Mouse (Mus musculus): ENCODE measurements around the gene Otop2. TPM values are rescaled to one million over a fixed set of nuclear protein-coding genes. Genes with fewer than 3 reads are reported as not detected.

Otop2 gene
- total RNA-seq, 2 experiments from 2014 or later: not detected

- intact Hi-C loops (cut with DNase I): loop anchor here (5.0 kb wide), 1 partner anchor 38 kb away; no protein-coding TSS in a partner anchor
- peak; percentile 86 to 89 for DNase-seq
Measured at GRCm38 (mm10) chr11:115373805-115374694, 67.1 kb downstream of the Otop2 start.

DNA sequence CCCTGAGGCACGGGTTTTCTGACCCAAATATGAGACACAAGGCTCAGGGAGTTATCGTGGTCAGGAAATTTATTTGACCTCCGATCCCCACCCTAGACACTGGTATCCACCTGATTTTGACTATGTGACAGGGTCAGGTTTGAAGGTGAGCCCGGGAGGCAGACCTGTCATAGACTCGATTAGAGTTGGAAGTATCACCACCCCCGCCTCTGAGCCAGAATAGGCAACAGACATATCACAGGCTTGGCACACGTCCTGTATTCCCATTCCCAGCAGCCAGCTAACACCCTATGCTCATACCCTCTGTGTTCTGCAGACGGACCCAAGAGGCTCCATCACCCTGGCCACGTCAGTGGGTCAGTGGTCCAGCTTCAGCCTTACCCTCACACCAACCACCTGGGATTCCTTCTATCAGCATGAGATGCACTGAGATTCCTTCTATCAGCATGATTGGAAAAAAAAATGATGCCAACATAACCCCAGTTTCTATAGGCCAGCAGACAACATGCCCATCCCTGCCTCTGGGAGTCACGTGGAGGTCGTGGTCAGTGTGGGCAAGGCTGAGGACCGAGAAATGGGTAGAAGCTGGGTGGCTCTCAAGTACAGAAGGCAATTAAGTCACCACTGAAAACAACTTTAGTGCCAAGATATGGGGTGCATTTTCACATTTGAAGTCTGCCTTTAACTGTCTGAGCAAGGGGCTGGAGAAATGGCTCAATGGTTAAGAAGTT, 67.9 kb downstream of the Otop2 start:
- intact Hi-C loops (cut with DNase I): loop anchor here (5.0 kb wide), 1 partner anchor 37 kb away; no protein-coding TSS in a partner anchor
- peak in 1 of 2 experiments; percentile 48 for DNase-seq

- DNase-seq: no peak
Measured at GRCm38 (mm10) chr11:115376722-115377121, 69.8 kb downstream of the Otop2 start.

DNA sequence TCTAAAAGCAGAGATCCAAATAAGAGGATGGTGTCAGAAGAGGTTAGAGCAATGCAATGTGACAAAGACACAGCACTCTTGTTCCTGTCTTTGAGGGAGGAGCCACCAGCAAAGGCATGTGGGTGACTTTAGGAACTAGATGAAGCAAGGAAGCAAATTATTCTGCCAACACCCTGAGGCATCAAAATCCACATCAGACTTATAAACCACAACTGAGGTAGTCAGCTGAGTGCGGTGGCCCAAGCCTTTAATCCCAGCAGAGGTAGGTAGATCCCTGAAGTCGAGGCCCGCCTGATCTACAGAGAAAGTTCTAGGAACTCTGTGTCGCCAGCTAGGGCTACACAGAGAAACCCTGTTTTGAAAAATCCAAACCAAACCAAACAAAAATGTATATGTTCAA, 70.3 kb downstream of the Otop2 start:
- intact Hi-C loops (cut with DNase I): no loop called here

More at GRCm38 (mm10) chr11:115376722-115377121, 69.8 kb downstream of the Otop2 start:
- intact Hi-C loops (cut with DNase I): no loop called here

GRCm38 (mm10) chr11:115377854-115378253, 70.9 kb downstream of the Otop2 start:
- DNase-seq: no peak
- intact Hi-C loops (cut with DNase I): no loop called here

More for the DNA sequence above, 70.3 kb downstream of the Otop2 start:
- no peak for DNase-seq

- intact Hi-C loops (cut with DNase I): no loop called here
- no peak for DNase-seq
Measured at GRCm38 (mm10) chr11:115381276-115381675, 74.3 kb downstream of the Otop2 start.

Other genes with a start within 250 kb of the Otop2 start
- under 1 TPM; 0.29 to 0.35 TPM for gene Cd300e, start 245.0 kb upstream of the Otop2 start, total RNA-seq (2021)
- 1 to 10 TPM; 1.4 to 1.6 TPM for gene Rab37, start 215.7 kb upstream of the Otop2 start, total RNA-seq (2021)
- gene Cd300lf, start 173.2 kb upstream of the Otop2 start, total RNA-seq (2021): under 1 TPM; 0.15 to 0.48 TPM
- 10 to 100 TPM; 11.9 to 17.4 TPM for gene Slc9a3r1, start 143.8 kb upstream of the Otop2 start, total RNA-seq (2021)
- 10 to 100 TPM; 10.9 TPM for gene Tmem104, start 119.7 kb upstream of the Otop2 start, total RNA-seq (2021)
- gene Nat9, start 119.3 kb upstream of the Otop2 start, total RNA-seq (2021): 10 to 100 TPM; 14.8 to 19.9 TPM
- not detected for gene Grin2c, start 39.9 kb upstream of the Otop2 start, total RNA-seq (2021)
- gene Fdxr, start 30.1 kb upstream of the Otop2 start, total RNA-seq (2021): 1 to 10 TPM; 7.7 to 9.1 TPM
- gene Fads6, start 9.5 kb upstream of the Otop2 start, total RNA-seq (2021): 1 to 10 TPM in 1 of 2 experiments, under 1 TPM in 1; 0.89 to 1.2 TPM
- gene Ush1g, start 14.9 kb downstream of the Otop2 start, total RNA-seq (2021): under 1 TPM; 0.07 to 0.12 TPM
- not detected for gene Otop3, start 27.6 kb downstream of the Otop2 start, total RNA-seq (2021)
- 1 to 10 TPM; 6.9 to 7.1 TPM for gene Hid1, start 60.6 kb downstream of the Otop2 start, total RNA-seq (2021)
- gene Cdr2l, start 74.8 kb downstream of the Otop2 start, total RNA-seq (2021): 10 to 100 TPM; 13.9 to 16.8 TPM
- gene Mrpl58, start 96.6 kb downstream of the Otop2 start, total RNA-seq (2021): 100 to 1,000 TPM; 144 to 150 TPM
- gene Atp5h, start 112.8 kb downstream of the Otop2 start, total RNA-seq (2021): 1,000 to 10,000 TPM; 1,980 to 2,006 TPM
- 10 to 100 TPM; 22.7 to 26.7 TPM for gene Kctd2, start 113.0 kb downstream of the Otop2 start, total RNA-seq (2021)
- not detected for gene Trim80, start 133.4 kb downstream of the Otop2 start, total RNA-seq (2021)
- under 1 TPM; 0.15 to 0.57 TPM for gene Slc16a5, start 155.3 kb downstream of the Otop2 start, total RNA-seq (2021)
- gene Armc7, start 168.5 kb downstream of the Otop2 start, total RNA-seq (2021): 1 to 10 TPM; 2.3 to 2.6 TPM
- 10 to 100 TPM; 24.6 to 26.7 TPM for gene Nt5c, start 184.7 kb downstream of the Otop2 start, total RNA-seq (2021)
- 100 to 1,000 TPM; 338 to 393 TPM for gene Jpt1, start 207.2 kb downstream of the Otop2 start, total RNA-seq (2021)
- 100 to 1,000 TPM; 217 to 251 TPM for gene Sumo2, start 229.1 kb downstream of the Otop2 start, total RNA-seq (2021)